Mouse (Mus musculus) gonadal fat pad, adult 2 months (tissue): ENCODE data around the gene Rab22a. TPM values are rescaled to one million over a fixed set of nuclear protein-coding genes. Genes with fewer than 3 reads are reported as not detected.
"Not testable (repeated sequence)": the region's sequence is repeated elsewhere in the genome, so short reads cannot be mapped to it uniquely, and the experiment has no call there.

ENCODE experiments used
- DNase-seq: peaks from one replicate; pipeline ENCODE4 v3.0.0-alpha.2; 2012; ENCODE audit warnings: low read depth
- polyA plus RNA-seq: library from polyadenylated mRNA; depleted of rRNA; stranded (reverse); fragments of >200 nt; gene quantifications from 2 replicates; pipeline ENCODE4 v1.2.3, GENCODE M21; 2012; rRNA removed

Gene Rab22a
- 11.1 and 17.9 TPM in 2 replicates for polyA plus RNA-seq

DNA sequence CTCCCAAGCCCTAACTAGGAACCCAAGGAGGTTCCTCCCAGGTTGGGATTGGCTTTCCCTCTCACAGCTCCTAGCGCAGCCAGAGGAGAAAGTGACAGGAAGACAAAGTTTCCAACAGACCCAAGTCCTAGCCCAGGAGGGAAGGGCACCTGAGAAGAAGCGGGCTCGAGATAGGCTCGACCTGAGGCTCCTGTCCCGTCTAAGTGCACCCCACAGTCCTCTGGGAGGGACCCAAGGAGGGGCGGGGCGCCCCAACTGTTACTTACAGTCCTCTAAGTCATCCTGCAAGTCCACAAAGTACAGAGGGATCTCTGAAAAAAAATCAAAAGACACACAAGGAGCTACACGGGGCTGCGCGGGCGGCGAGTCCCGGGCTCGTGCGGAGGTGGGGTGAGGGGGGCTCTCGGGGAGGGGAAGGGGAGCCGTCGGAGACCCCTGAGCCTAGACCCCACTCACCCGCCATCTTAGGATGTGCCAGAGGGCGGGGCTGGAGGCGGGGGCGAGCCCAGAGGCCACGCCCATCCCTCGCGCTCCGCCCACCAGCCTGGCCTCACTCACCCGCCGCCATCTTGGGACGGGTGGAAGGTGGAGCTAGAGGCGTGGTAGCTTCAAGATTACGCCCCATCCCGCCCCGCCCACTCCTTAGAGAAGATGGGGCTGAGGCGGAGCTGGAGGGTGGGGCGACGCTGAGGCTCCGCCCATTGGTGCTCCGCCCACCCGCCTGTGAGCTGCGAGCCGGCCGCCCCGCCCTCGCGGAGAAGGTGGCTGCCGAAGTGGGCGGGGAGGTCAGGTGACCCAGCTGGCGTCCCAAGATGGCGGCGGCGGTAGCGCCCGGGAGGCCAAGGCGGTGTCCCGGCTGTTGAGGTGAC, at the start of gene Rab22a:
Gene Rab22a, plus strand, starts transcription at position 704 of the 869 bp plus-strand sequence.
- DNase-seq = peak; percentile 67

GRCm38 (mm10) chr2:173615378-173616081, 44.0 kb upstream of the Rab22a start:
- DNase-seq = no peak

- no peak for DNase-seq
Observed at GRCm38 (mm10) chr2:173616156-173616555, 43.4 kb upstream of the Rab22a start.

DNA sequence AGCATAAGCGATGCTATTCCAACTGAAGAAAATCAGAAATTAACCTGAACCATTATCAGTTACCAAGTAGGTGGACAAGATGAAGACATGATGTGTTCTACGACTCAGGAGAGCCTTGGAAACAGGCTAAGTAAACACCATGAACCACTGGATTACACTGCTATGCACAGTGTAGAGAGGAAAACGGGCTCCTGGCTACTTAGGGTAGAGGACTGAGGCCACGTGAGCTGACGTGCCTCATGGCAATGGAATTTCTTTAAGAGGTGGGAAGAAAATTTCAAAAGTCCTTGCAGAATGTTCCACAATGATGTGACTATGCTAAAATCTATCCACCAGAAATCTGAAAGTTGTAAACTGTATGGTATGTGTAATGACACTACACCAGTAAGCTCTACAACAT, 40.4 kb upstream of the Rab22a start:
- DNase-seq = no peak

DNA sequence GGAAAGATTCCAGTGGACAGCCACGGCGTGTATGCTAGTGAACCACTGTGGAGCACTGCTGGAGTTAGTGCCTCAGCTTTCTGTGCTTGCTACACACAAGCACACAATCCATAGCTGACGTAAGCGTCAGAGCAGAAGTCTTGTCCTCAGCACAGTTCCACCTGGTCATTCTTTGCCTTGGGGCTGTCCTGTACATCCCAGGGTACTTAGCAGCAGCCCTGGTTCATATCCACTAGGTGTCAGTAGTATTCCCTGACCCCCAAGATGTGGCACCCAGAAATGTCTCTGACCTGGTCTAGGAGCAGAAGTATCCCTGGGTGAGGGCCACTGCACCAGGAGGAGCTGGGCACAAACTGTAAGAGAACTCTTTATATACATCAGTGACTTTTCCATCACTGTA, 38.9 kb upstream of the Rab22a start:
- DNase-seq = no peak

- DNase-seq = no peak
Observed at GRCm38 (mm10) chr2:173622173-173622601, 37.4 kb upstream of the Rab22a start.

DNA sequence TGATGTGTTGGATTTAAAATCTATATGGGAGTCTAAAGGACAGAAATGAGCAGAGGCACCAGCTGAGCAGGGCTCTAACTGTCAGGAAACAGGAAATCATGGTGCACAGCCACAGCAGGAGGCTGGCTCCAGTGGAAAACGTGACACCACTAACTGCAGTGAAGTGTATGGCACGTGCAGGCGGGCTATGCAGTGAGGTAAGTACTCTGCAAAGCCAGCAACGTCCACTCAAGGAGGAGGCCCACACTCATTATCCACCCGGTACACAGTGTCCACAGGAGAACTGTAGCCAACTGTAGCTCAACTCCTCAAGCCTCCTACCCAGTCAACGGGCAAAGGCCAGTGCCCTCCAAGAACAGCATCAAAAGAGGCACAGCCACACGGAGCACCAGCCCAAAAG, 34.9 kb upstream of the Rab22a start:
- no peak for DNase-seq

DNA sequence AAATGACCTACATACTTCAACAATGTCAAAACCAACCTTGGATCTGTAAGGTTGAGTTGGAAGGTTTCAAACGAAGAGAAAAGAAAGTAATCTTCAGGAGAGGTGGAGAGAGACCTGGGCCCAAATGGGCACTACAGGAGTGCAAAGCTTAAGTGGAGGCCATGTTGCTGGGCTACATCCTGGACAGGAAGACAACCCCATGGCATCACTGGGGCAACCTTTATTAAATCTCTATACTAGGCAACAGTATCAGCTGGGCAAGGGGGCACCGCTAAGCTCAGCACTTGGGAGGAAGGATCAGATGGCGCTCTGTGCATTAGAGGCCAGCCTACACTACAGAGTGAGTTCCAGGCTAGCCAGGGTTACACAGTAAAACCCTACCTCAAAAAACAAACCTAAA, 33.8 kb upstream of the Rab22a start:
- no peak for DNase-seq

GRCm38 (mm10) chr2:173634106-173634505, 25.5 kb upstream of the Rab22a start:
- not testable (repeated sequence) for DNase-seq

- no peak for DNase-seq
Observed at GRCm38 (mm10) chr2:173641370-173641769, 18.2 kb upstream of the Rab22a start.

GRCm38 (mm10) chr2:173642262-173642999, 17.1 kb upstream of the Rab22a start:
- no peak for DNase-seq

- peak; percentile 45 for DNase-seq
Observed at GRCm38 (mm10) chr2:173647197-173647911, 12.2 kb upstream of the Rab22a start.

DNA sequence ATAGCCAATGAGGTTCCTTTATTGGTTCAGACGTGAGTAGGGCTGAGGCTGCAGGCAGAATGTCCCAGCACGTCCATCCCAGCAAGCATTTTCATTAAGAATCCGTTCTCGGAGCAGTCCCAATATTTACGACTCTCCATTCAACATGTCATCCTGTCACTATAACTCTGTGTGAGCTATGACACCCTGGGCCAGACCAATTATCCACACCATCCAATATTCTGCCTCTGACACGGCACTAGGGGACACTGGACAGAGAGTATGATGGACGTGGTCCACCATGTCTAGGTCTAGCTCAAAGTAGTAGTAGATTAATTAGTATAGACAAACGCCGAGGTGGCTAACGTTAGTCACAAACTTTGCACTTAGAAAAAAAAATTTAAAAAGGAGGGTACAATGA, 9.8 kb upstream of the Rab22a start:
- no peak for DNase-seq

GRCm38 (mm10) chr2:173653526-173653925, 6.0 kb upstream of the Rab22a start:
- no peak for DNase-seq

DNA sequence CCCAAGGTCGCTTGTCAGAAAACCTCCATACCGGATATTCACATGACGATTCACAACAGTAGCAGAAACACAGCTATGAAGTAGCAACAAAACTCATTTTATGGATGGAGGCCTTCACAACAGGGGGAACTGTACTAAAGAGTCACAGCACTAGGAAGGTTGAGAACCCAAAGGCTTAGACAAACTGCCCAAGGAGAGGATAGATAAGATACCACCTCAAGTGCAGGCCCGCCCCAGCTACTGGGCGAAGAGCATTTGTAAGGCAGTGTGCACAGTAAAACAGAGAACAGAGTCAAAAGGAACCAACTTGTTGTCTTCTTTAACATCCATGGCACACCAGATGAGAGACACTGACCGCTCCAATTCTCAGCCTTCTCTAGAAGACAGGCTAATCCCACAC, 1.8 kb upstream of the Rab22a start:
- no peak for DNase-seq

- no peak for DNase-seq
Observed at GRCm38 (mm10) chr2:173658517-173658916, 1.0 kb upstream of the Rab22a start.

DNA sequence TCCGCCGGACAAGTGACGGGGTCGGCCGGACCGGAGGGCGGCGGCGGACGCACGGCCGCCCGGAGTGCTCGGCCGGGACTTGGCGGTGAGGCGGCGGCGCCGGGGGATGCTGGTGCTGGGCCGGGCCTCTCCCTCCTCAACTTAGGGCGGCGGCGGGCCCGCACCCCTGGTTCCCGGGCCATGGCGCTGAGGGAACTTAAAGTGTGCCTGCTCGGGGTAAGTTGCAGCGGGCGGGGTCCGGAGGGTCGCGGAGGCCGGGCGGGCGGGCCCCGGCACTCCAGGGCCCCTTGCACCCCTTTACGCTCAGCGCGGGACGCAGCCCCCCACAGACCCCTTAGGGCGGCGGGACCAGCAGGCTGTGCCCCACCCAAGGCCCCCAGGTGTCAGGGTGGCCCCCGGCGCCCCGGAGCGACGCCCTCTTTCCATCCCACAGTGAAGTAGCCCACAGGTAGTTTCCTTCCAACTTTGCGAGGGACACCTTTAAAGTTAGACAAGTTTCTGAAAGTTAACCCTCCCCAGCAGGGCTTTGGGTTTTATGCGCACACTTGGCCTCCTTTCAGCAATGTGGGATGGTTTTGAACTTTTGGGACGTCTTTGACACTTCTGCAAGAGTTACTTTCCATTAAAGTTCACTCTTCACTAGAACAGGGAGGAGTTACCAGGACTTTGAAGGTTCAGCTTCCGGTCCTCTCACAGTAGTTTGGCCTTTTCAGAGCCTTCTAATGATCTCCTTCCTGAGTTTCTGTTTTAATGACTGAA, 545 bp downstream of the Rab22a start:
- DNase-seq = no peak

DNA sequence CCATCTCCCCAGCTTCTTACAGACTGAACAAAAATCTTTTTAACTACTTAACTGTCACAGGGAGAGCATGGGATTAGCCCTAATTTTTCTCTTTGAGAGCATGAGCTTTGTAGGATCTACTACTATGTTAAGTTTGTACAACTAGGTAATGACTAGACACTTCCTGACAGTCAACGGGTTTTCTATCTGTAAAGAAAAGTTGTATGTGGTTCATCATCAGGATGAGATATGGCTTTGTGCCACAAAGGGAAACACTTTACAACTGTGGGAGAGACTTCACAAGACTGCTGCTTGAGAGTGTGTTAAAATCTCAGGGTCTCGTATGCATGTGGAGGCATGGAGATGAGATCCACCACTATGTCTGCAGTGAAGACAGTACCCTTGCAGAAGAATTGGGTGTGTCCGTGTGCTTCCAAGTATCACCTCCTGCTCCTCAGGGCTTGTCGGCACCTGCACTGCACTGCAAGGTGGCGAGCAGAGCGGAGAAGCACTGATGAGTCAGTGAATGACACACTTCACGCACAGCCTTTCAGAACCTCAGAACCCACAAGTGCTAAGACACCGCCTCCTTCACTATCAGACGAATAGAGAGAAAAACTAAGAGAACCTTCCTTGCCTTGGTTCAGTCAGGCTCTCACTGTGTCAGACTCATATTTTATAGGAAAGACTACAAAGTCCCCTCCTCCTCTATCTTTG, 2.8 kb downstream of the Rab22a start:
- no peak for DNase-seq

GRCm38 (mm10) chr2:173664736-173665135, 5.2 kb downstream of the Rab22a start:
- DNase-seq = no peak

GRCm38 (mm10) chr2:173665271-173665670, 5.7 kb downstream of the Rab22a start:
- no peak for DNase-seq
